Mouse (Mus musculus) bone marrow macrophage, adult 2 months (primary cell): Measurements from ENCODE around the gene Mcemp1.

Source experiments
- CTCF ChIP-seq: IDR thresholded peaks from 2 replicates; pipeline ENCODE4 v1.5.1; 2012; ENCODE audit warnings: low read depth, mild to moderate bottlenecking, low read length, moderate library complexity
- POLR2A ChIP-seq: IDR thresholded peaks from 2 replicates; pipeline ENCODE4 v1.6.1; 2012; ENCODE audit warnings: mild to moderate bottlenecking, low read depth, low read length, borderline replicate concordance

GRCm38 (mm10) chr8:3652845-3653244, 12.7 kb upstream of the Mcemp1 start:
- TF ChIP-seq POLR2A: no peak
- no peak for TF ChIP-seq CTCF
